Mouse (Mus musculus) liver, postnatal 0 days (tissue): ENCODE data around the gene Dydc1. TPM values are rescaled to one million over a fixed set of nuclear protein-coding genes. Genes with fewer than 3 reads are reported as not detected.
A peak's percentile ranks its signal among the peaks of the same experiment; 100 is the strongest.

ENCODE experiments used
- ATAC-seq: fragments of 200-750 bp; cut with Nextera tagmentation; 2 replicates; pipeline ENCODE4 v1.8.0; 2017; ENCODE audit warnings: mild to moderate bottlenecking, moderate library complexity
- DNase-seq: peaks from one replicate; pipeline ENCODE4 v3.0.0-alpha.2; 2016
- H3K27ac ChIP-seq: fragments of 300-500 bp; sonication (generic); 2 replicates; pipeline ENCODE4 v1.5.1; 2014; ENCODE audit warnings: antibody characterized with exemption, moderate library complexity, mild to moderate bottlenecking, low read depth
- H3K27me3 ChIP-seq: fragments of 300-500 bp; sonication (generic); 2 replicates; pipeline ENCODE4 v1.6.1; 2014; ENCODE audit warnings: low read length, control low read depth, mixed read lengths; ENCODE audit not compliant: insufficient read depth
- H3K36me3 ChIP-seq: fragments of 300-500 bp; sonication (generic); replicated peaks from 2 replicates; pipeline ENCODE4 v1.6.1; 2014; ENCODE audit warnings: mild to moderate bottlenecking, control low read depth, low read length, moderate library complexity, mixed read lengths; ENCODE audit not compliant: insufficient read depth
- H3K4me1 ChIP-seq: fragments of 300-500 bp; sonication (generic); 2 replicates; pipeline ENCODE4 v1.6.1; 2014; ENCODE audit warnings: antibody characterized with exemption, mild to moderate bottlenecking, control low read depth; ENCODE audit not compliant: insufficient read depth
- H3K4me2 ChIP-seq: fragments of 300-500 bp; sonication (generic); 2 replicates; pipeline ENCODE4 v1.6.1; 2014; ENCODE audit warnings: low read depth, mild to moderate bottlenecking, low read length, moderate library complexity, mixed read lengths
- H3K4me3 ChIP-seq: fragments of 300-500 bp; sonication (generic); 2 replicates; pipeline ENCODE4 v1.5.1; 2014; ENCODE audit warnings: low read depth, low read length
- H3K9ac ChIP-seq: fragments of 300-500 bp; sonication (generic); replicated peaks from 2 replicates; pipeline ENCODE4 v1.6.1; 2014; ENCODE audit warnings: mild to moderate bottlenecking, moderate library complexity
- H3K9me3 ChIP-seq: fragments of 300-500 bp; sonication (generic); 2 replicates; pipeline ENCODE4 v1.6.1; 2016; ENCODE audit warnings: mild to moderate bottlenecking, control low read depth, low read length, mixed read lengths
- CTCF ChIP-seq: sonication (generic); IDR thresholded peaks from 2 replicates; pipeline ENCODE4 v1.5.1; 2016; ENCODE audit warnings: antibody characterized with exemption, low read depth
- EP300 ChIP-seq: IDR thresholded peaks from 2 replicates; pipeline ENCODE4 v1.6.1; 2016; ENCODE audit warnings: antibody characterized with exemption, low read depth, mild to moderate bottlenecking
- WGBS: fragments of 180-500 bp; shearing (Covaris S2); extraction: QIAGEN DNeasy Blood & Tissue Kit; methylation state at CpG from one replicate; pipeline ENCODE4 v1.1.7; 2014; ENCODE audit not compliant: insufficient replicate concordance; 5-methylcytosine and 5-hydroxymethylcytosine counted together
- polyA plus RNA-seq: library from polyadenylated mRNA; unstranded; fragments of >200 nt; fragmentation: Nextera tagmentation; extraction: Ambion mirVana; gene quantifications from 2 replicates; pipeline ENCODE4 v1.2.1, GENCODE M21; 2015

Dydc1 gene
- polyA plus RNA-seq, 1 experiment from 2014 or later, result not detected

- Histone ChIP-seq H3K4me1 (no peaks in the 10 kb centered on the region), H3K27me3 (no peaks in the 10 kb centered on the region), H3K9ac (no peak overlapping the region), H3K9me3 (no peaks in the 10 kb centered on the region), H3K4me2 (no peak overlapping the region), H3K36me3 (no peaks in the 10 kb centered on the region), H3K27ac (no peak overlapping the region), H3K4me3 (no peak overlapping the region)
- peak; percentile 89 for ATAC-seq
- TF ChIP-seq CTCF, result no peak
- TF ChIP-seq EP300, result no peak; the same call in 1 of the 2 replicates
- whole genome bisulfite sequencing, result 37% methylated on average over 2 of the region's 2 CpGs
- peak; percentile 47 for DNase-seq
These were observed 7.5 kb upstream of the Dydc1 start for GRCm38 (mm10) chr14:41065168-41065567.

GRCm38 (mm10) chr14:41066416-41066815 lies 6.3 kb upstream of the Dydc1 start:
- no peaks in the 10 kb centered on the region for H3K9me3 ChIP-seq
- no peaks in the 10 kb centered on the region for H3K27me3 ChIP-seq
- TF ChIP-seq EP300, result no peak
- no peak for TF ChIP-seq CTCF
- H3K4me2 ChIP-seq, result no peak overlapping the region
- H3K9ac ChIP-seq, result no peak overlapping the region
- ATAC-seq, result no peak
- no peak overlapping the region for H3K4me3 ChIP-seq
- H3K27ac ChIP-seq, result no peak overlapping the region
- no peak for DNase-seq
- 14% methylated on average over 1 of the region's 1 CpGs for WGBS
- no peaks in the 10 kb centered on the region for H3K4me1 ChIP-seq
- no peaks in the 10 kb centered on the region for H3K36me3 ChIP-seq

GRCm38 (mm10) chr14:41069108-41069507 lies 3.6 kb upstream of the Dydc1 start, which contains the start of gene Dydc2:
Dydc2 (minus strand) TSS chr14:41069208.
- Histone ChIP-seq H3K27ac (no peak within 1 kb of the TSS), H3K9me3 (no peaks in the 10 kb centered on the region), H3K36me3 (no peaks in the 10 kb centered on the region), H3K9ac (no peak within 1 kb of the TSS), H3K4me3 (no peak within 1 kb of the TSS), H3K4me1 (0 out of 2 replicates have a peak, but pooled peaks cover 6% of the 10 kb centered on the region), H3K27me3 (no peaks in the 10 kb centered on the region), H3K4me2 (no peak within 1 kb of the TSS)
- no peak for DNase-seq
- ATAC-seq, result no peak
- TF ChIP-seq CTCF (no peak), EP300 (no peak)

- H3K9me3 ChIP-seq, result no peaks in the 10 kb centered on the region
- TF ChIP-seq EP300, result no peak
- TF ChIP-seq CTCF, result no peak
- H3K4me1 ChIP-seq, result 0 out of 2 replicates have a peak, but pooled peaks cover 6% of the 10 kb centered on the region
- H3K27me3 ChIP-seq, result no peaks in the 10 kb centered on the region
- H3K9ac ChIP-seq, result no peak overlapping the region
- H3K4me2 ChIP-seq, result no peak overlapping the region
- no peak for ATAC-seq
- no peak overlapping the region for H3K4me3 ChIP-seq
- no peak overlapping the region for H3K27ac ChIP-seq
- no peaks in the 10 kb centered on the region for H3K36me3 ChIP-seq
- WGBS, result 67% methylated on average over 3 of the region's 3 CpGs
- DNase-seq, result no peak
These were observed 2.4 kb upstream of the Dydc1 start for GRCm38 (mm10) chr14:41070343-41070742.

- H3K4me3 ChIP-seq, result peak overlapping the region; percentile 15; the same call in 1 of the 2 replicates
- H3K27ac ChIP-seq, result no peak overlapping the region
- ATAC-seq (no peak), DNase-seq (no peak)
- no peaks in the 10 kb centered on the region for H3K36me3 ChIP-seq
- 0 out of 2 replicates have a peak, but pooled peaks cover 6% of the 10 kb centered on the region for H3K4me1 ChIP-seq
- no peaks in the 10 kb centered on the region for H3K9me3 ChIP-seq
- no peak overlapping the region for H3K9ac ChIP-seq
- no peaks in the 10 kb centered on the region for H3K27me3 ChIP-seq
- WGBS, result 2% methylated on average over 8 of the region's 8 CpGs
- H3K4me2 ChIP-seq, result peak overlapping the region; percentile 48
- TF ChIP-seq CTCF, result no peak
- TF ChIP-seq EP300, result no peak
These were observed 199 bp downstream of the Dydc1 start for GRCm38 (mm10) chr14:41072944-41073275.

GRCm38 (mm10) chr14:41082408-41082807 lies 9.7 kb downstream of the Dydc1 start:
- no peaks in the 10 kb centered on the region for H3K36me3 ChIP-seq
- no peaks in the 10 kb centered on the region for H3K9me3 ChIP-seq
- TF ChIP-seq CTCF (no peak), EP300 (no peak)
- H3K27ac ChIP-seq, result no peak overlapping the region
- H3K4me1 ChIP-seq, result no peaks in the 10 kb centered on the region
- ATAC-seq (no peak), DNase-seq (no peak)
- H3K4me2 ChIP-seq, result no peak overlapping the region
- WGBS, result 72% methylated on average over 2 of the region's 2 CpGs
- H3K27me3 ChIP-seq, result no peaks in the 10 kb centered on the region
- no peak overlapping the region for H3K4me3 ChIP-seq
- no peak overlapping the region for H3K9ac ChIP-seq

- no peak for ATAC-seq
- H3K27me3 ChIP-seq, result no peaks in the 10 kb centered on the region
These were observed 14.8 kb downstream of the Dydc1 start for GRCm38 (mm10) chr14:41087509-41087908.

More at GRCm38 (mm10) chr14:41087509-41087908, 14.8 kb downstream of the Dydc1 start:
- Histone ChIP-seq H3K27ac (no peak overlapping the region), H3K9me3 (no peaks in the 10 kb centered on the region), H3K4me1 (no peaks in the 10 kb centered on the region), H3K36me3 (no peaks in the 10 kb centered on the region), H3K9ac (no peak overlapping the region), H3K4me2 (no peak overlapping the region), H3K4me3 (no peak overlapping the region)
- WGBS, result 81% methylated on average over 1 of the region's 1 CpGs
- TF ChIP-seq CTCF (peak; percentile 56), EP300 (no peak)
- DNase-seq, result no peak
